Mouse (Mus musculus) C2C12 (cell line): Measurements from ENCODE around the gene Gm42878.

Source experiments
- CEBPB ChIP-seq: IDR thresholded peaks from one replicate; pipeline ENCODE4 v1.6.1; 2011; ENCODE audit warnings: low read depth, mild to moderate bottlenecking, control low read depth, moderate library complexity
- CTCF ChIP-seq: IDR thresholded peaks from one replicate; pipeline ENCODE4 v1.5.1; 2011; ENCODE audit not compliant: control insufficient read depth, insufficient read depth, insufficient read length
- MAX ChIP-seq: IDR thresholded peaks from one replicate; pipeline ENCODE4 v1.6.1; 2011; ENCODE audit warnings: mild to moderate bottlenecking, control low read depth
- MYOD1 ChIP-seq: IDR thresholded peaks from one replicate; pipeline ENCODE4 v1.6.1; 2011; ENCODE audit warnings: low read depth; ENCODE audit not compliant: control insufficient read depth, insufficient read length
- MYOG ChIP-seq: IDR thresholded peaks from one replicate; pipeline ENCODE4 v1.6.1; 2011; ENCODE audit not compliant: control insufficient read depth, insufficient read length; ENCODE audit errors: extremely low read depth
- USF1 ChIP-seq: IDR thresholded peaks from one replicate; pipeline ENCODE4 v1.6.1; 2011; ENCODE audit warnings: low read depth, mild to moderate bottlenecking, control low read depth, moderate library complexity

GRCm38 (mm10) chr5:121592064-121592815 is 47.0 kb upstream of the Gm42878 start:
- TF ChIP-seq CTCF = no peak
- TF ChIP-seq CEBPB = no peak
- TF ChIP-seq USF1 = no peak
- TF ChIP-seq MAX = no peak
- TF ChIP-seq MYOD1 = no peak
- no peak for TF ChIP-seq MYOG
